Mouse (Mus musculus): ENCODE results near the gene Grik5.
"Not testable (repeated sequence)": the region's sequence is repeated elsewhere in the genome, so short reads cannot be mapped to it uniquely, and the experiment has no call there.

DNA sequence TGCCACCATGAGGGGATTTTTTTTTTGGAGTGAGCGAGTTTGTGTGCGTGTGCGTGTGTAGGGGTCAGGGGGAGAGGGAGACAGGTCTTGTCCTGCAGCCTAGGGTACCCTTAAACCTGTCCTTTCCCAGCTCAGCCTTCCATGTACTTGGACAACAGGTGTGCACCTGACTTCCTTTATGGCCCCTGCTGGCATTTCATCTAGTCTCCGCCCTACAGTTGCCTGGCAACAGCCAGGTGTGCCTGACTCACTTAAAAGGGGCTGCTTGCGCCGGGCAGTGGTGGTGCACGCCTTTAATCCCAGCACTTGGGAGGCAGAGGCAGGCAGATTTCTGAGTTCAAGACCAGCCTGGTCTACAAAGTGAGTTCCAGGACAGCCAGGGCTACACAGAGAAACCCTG is 27.5 kb downstream of the Grik5 start:
- TF ChIP-seq CTCF (conservative IDR thresholded peaks at IDR 0.05; ENCODE audit: low read length); NANOG (IDR thresholded peaks at IDR 0.05; ENCODE audit: borderline replicate concordance, low read length); POU5F1 (IDR thresholded peaks at IDR 0.05; ENCODE audit: borderline replicate concordance, low read length): not testable (repeated sequence)

All from E14TG2a.4 (cell line).